Mouse (Mus musculus): ENCODE data around the gene Oat. TPM values are rescaled to one million over a fixed set of nuclear protein-coding genes. Genes with fewer than 3 reads are reported as not detected.

Gene Oat
- polyA plus RNA-seq, 1 experiment from 2014 or later = 57.6 TPM

- H3K36me3 ChIP-seq (replicated peaks) = no peaks in the 10 kb centered on the region
- 28% methylated on average over 3 of the region's 3 CpGs for WGBS (ENCODE audit: insufficient replicate concordance)
- no peak overlapping the region for H3K27ac ChIP-seq (replicated peaks)
- no peak overlapping the region for H3K4me3 ChIP-seq (replicated peaks)
- H3K9ac ChIP-seq = no peak overlapping the region
- H3K4me1 ChIP-seq (replicated peaks) = no peaks in the 10 kb centered on the region
- ATAC-seq (ENCODE audit: insufficient read depth) = no peak
- H3K9me3 ChIP-seq (replicated peaks) = no peaks in the 10 kb centered on the region
- H3K27me3 ChIP-seq = peaks cover 10% of the 10 kb centered on the region; the same call in 1 of the 2 replicates
- H3K4me2 ChIP-seq = no peak overlapping the region
Observed at GRCm38 (mm10) chr7:132541566-132541965, 34.6 kb downstream of the Oat start.

DNA sequence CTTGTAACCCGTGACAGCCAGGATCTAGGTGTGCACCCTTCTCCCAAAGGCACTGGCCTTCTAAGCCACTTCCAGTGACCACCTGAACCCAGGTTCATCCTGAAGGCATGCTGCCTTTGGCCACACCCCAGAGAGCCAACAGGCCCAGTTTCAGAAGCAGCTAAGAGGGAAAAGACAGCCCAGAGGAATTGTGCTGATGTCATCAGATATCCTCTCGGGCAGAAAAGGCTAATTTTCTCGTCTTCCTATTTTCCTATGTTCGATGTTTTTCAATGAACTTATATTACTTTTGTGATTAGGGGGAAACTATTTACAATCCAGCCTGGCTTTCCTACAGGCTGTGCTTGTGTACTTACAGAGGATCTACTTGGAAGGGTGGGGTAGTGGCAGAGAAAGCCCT is 35.6 kb downstream of the Oat start:
- peaks cover 7% of the 10 kb centered on the region; the same call in 1 of the 2 replicates for H3K27me3 ChIP-seq
- no peak for ATAC-seq (ENCODE audit: insufficient read depth)

DNA sequence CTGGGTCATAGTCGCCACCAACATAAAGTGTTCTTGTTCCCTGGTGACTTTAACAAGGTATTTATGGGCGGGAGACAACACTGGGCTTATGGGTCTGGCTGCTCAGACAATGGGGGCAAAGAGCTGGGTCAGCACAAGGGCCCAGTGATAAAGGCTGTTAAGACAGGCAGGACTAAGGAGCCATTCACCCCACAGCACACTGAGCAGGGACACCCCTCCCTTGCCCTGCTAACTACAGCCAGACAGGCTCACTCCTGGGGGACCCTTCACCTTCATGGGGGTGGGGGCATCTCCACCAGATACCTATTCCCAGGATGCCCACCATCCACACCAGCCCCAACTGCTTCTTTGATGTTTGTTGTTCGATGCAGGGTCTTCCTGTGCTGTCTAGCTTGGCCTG is 47.0 kb downstream of the Oat start:
- H3K36me3 ChIP-seq (replicated peaks) = no peaks in the 10 kb centered on the region
- no peak overlapping the region for H3K27ac ChIP-seq (replicated peaks)
- no peak overlapping the region for H3K9ac ChIP-seq
- no peak overlapping the region for H3K4me3 ChIP-seq (replicated peaks)
- H3K27me3 ChIP-seq = peaks cover 11% of the 10 kb centered on the region; the same call in 1 of the 2 replicates
- no peaks in the 10 kb centered on the region for H3K4me1 ChIP-seq (replicated peaks)
- H3K4me2 ChIP-seq = no peak overlapping the region
- 45% methylated on average over 3 of the region's 3 CpGs for WGBS (ENCODE audit: insufficient replicate concordance)
- ATAC-seq (ENCODE audit: insufficient read depth) = no peak
- H3K9me3 ChIP-seq (replicated peaks) = no peaks in the 10 kb centered on the region

More for the DNA sequence above, 35.6 kb downstream of the Oat start:
- Histone ChIP-seq H3K27ac (replicated peaks) (no peak overlapping the region), H3K9me3 (replicated peaks) (no peaks in the 10 kb centered on the region), H3K4me1 (replicated peaks) (no peaks in the 10 kb centered on the region), H3K9ac (no peak overlapping the region), H3K4me3 (replicated peaks) (no peak overlapping the region), H3K4me2 (no peak overlapping the region), H3K36me3 (replicated peaks) (no peaks in the 10 kb centered on the region)
- WGBS (ENCODE audit: insufficient replicate concordance) = 65% methylated on average over 4 of the region's 4 CpGs

DNA sequence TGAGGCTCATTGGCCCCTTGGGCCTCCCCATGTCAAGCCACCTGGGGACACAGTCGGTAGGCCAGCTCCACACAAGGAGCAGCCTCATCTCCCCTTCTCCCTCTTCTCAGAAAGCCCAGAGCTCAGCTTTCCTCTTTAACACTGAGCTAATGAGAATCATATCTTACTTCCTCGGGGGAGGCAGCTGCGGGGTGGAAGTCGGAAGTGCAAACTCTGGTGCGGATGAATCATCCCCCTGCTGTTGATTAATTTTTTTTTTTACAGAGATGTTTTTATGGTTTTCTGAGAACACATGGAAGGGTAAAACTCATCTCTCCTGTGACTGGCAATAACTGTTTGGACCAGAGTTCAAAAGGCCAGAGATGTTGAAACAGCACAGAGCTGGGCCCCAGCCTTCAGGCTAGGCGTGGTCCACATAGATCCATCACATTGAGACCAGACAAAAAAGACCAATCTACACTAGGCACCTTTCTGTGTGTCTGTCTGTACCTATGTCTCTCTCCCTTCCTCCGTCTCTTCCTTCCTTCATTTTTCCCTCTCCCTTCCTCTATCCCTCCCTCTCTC is 62.7 kb downstream of the Oat start:
- Histone ChIP-seq H3K27me3 (no peaks in the 10 kb centered on the region), H3K27ac (replicated peaks) (no peak overlapping the region), H3K36me3 (replicated peaks) (no peaks in the 10 kb centered on the region), H3K9me3 (replicated peaks) (no peaks in the 10 kb centered on the region), H3K4me1 (replicated peaks) (no peaks in the 10 kb centered on the region), H3K9ac (no peak overlapping the region), H3K4me2 (no peak overlapping the region), H3K4me3 (replicated peaks) (no peak overlapping the region)
- no peak for ATAC-seq (ENCODE audit: insufficient read depth)
- WGBS (ENCODE audit: insufficient replicate concordance) = 63% methylated on average over 7 of the region's 7 CpGs

DNA sequence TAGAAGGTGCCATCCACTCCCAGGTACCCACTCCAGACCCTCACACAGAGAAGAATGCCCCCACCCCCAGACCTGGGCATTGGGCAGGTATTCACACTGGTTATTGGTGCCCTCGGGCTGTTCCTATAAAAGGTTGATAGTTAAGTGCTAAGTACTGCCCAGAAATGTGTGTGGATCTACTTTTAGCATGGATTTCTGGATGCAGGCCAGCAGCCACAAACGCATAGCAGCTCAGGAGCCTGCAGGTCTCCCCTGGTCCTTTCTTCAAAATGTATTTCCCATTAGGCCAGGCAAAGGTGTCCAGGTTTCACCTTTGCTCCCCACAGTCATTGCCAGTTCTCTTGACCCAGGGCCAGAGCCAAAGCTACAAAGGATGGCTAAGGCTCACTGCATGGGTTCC is 67.1 kb downstream of the Oat start:
- WGBS (ENCODE audit: insufficient replicate concordance) = 56% methylated on average over 2 of the region's 2 CpGs
- Histone ChIP-seq H3K27ac (replicated peaks) (no peak overlapping the region), H3K4me2 (no peak overlapping the region), H3K4me3 (replicated peaks) (no peak overlapping the region), H3K9ac (no peak overlapping the region), H3K27me3 (peaks cover 17% of the 10 kb centered on the region; the same call in 1 of the 2 replicates), H3K9me3 (replicated peaks) (no peaks in the 10 kb centered on the region), H3K36me3 (replicated peaks) (no peaks in the 10 kb centered on the region), H3K4me1 (replicated peaks) (no peaks in the 10 kb centered on the region)
- no peak for ATAC-seq (ENCODE audit: insufficient read depth)

Other genes starting within 250 kb of the Oat start
- gene Nkx1-2, start 23.2 kb upstream of the Oat start, polyA plus RNA-seq (2015; fragmentation: Nextera tagmentation; extraction: Ambion mirVana) = not detected in 2 replicates
- 4.8 and 5.0 TPM in 2 replicates for gene Lhpp, start 34.2 kb upstream of the Oat start, polyA plus RNA-seq (2015; fragmentation: Nextera tagmentation; extraction: Ambion mirVana)
- gene Fam53b, start 237.5 kb upstream of the Oat start, polyA plus RNA-seq (2015; fragmentation: Nextera tagmentation; extraction: Ambion mirVana) = 25.5 and 28.0 TPM in 2 replicates